Mouse (Mus musculus) thymus, postnatal 4 days (tissue): ENCODE measurements around the gene Polr2l.
"Not testable (repeated sequence)": the region's sequence is repeated elsewhere in the genome, so short reads cannot be mapped to it uniquely, and the experiment has no call there.

Source experiments
- DNase-seq: peaks from one replicate; pipeline ENCODE4 v3.0.0; 2021

The Polr2l gene

GRCm38 (mm10) chr7:141447110-141447991 lies 27.6 kb downstream of the Polr2l start, which contains the start of gene Rplp2:
TSS of gene Rplp2 (plus strand) at chr7:141447370.
- peak; percentile 92 for DNase-seq

GRCm38 (mm10) chr7:141446374-141446773 lies 28.6 kb downstream of the Polr2l start:
- not testable (repeated sequence) for DNase-seq

DNA sequence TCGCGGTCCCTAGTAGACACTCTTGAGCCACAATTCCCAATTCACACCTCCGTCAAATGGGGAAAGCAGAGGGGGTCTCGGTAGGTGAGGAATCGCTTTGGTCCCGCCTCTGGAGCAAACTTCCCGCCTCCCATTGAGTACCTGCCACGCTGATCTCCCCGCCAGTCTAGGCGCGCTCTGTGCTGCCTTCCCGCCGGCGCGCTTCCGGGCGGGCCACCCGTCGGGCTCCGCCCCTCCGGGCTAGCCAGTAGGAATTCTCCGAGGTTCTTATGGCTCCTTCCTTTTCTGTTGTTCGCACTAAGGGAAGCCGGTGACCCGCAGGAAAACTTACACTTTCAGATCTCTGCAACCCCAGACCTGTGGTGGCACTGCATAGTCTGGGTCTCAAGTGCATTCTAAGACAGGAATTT lies 31.1 kb downstream of the Polr2l start, which contains the start of gene Pidd1:
TSS of gene Pidd1 (minus strand) at position 198 of the 410 bp plus-strand sequence.
- DNase-seq: peak; percentile 74

DNA sequence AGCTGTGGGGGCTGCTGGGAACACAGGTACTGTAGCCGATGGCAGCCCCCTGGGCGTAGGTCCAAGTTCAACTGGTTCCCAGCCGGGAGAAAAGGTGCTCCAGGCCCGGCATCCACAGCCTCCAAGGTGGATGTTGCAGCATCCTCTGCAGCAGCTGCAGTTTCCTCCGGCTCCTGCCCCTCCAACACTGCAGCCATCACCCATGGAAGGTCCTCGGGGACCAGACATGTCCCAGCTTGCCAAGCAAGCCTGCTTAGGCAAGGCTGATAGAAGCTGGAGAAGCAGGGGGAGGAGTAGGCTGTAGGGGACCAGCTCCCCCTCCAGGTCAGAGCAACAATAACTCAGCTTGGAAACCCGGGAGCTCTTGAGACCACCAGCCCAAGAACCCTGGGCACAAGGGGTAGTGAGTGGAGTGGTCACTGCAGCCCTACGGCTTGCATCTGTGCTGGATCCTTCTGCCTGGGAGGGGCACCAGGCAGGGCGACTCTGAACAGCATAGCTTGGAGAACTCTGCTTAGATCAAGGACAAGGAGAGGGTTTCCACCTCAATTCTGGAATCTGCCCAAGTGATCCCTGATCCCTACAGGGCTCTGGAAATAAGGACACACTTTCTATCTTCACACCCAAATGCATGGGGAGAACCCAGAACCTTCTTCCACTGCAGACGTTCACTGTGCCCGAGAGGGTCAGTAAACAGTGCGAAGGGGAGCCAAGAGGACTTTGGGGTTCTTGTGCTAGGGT lies 31.7 kb downstream of the Polr2l start:
- DNase-seq: peak; percentile 51

DNA sequence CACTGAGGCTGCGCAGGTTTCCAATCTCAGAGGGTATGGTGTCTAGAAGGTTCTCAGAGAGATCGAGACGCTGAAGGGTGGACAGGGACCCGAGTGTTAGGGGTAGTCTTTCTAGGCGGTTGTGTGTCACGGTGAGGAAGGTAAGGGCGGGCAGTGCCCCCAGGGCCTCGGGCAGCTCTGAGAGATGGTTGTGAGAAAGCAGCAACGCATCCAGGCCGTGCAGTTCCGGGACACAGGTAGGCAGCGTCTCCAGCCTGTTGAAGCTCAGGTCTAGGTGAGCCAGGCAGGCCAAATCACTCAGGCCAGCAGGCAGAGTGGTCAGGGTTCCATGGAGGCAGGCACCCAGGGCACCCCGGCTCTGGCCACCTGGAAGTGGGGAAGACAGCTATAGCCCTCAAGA lies 32.7 kb downstream of the Polr2l start:
- DNase-seq: peak; percentile 16

DNA sequence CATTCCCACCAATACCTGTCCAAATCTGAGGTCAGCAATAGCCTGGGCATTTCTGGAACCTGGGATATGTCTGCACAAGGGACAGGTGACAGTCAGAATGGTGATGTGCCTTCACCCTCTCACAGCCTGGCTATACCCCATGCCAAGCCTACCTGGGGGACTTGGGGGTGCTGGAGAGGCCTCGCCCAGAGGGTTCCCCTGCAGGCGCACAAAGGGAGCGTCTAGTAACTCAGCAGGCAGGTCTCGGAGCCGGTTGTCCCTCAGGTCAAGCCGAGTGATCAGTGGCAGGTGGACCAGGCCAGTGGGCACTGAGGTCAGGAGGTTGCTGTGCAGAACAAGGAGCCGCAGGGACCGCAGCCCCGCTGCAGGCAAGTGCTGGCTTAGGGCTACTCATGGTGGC lies 33.5 kb downstream of the Polr2l start:
- DNase-seq: peak; percentile 15

DNA sequence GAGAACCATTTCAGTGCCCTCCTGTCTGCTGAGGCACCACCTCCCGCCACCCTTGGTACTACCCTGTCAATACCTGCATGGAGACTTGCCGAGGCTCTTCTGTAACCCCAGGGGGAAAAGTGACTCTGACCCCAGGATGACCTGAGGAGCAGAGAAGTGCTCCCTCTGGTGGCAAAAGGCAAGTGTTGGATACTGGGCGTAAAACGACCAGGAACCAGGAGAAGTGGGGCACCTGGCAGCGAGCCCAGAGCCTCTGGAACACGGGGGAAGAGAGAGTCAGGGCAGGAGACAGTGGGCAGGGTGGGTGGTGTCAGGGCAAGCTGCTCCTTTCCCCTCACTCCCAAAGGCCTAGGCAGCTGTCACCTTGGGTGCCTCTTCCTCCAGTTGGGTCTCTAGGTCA lies 34.3 kb downstream of the Polr2l start:
- DNase-seq: peak; percentile 62

DNA sequence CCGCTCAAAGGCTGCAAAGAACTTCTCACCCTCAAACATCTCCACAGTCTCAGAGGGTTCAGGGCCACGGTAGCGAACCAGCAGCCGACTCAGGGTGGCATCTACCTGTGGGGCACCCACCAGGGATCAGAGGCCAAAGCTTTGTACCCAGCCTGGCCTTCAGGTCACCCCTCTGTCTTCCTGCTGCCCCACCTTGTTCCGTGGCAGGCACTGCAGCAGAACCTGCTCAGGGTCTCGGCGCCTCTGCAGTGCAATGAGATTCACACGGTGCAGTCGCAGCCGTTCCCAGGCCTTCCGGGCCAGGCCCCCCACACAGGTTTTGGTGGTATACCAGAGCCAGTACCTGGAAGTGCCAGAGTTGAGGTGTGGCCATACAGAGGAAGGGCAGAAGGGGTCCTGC lies 35.1 kb downstream of the Polr2l start:
- peak; percentile 18 for DNase-seq

GRCm38 (mm10) chr7:141439140-141439679 lies 35.7 kb downstream of the Polr2l start:
- DNase-seq: peak; percentile 12

GRCm38 (mm10) chr7:141438201-141438968 lies 36.5 kb downstream of the Polr2l start:
- peak; percentile 10 for DNase-seq

GRCm38 (mm10) chr7:141437178-141438120 lies 37.5 kb downstream of the Polr2l start, which contains the start of gene Slc25a22:
TSS of gene Slc25a22 (minus strand) at chr7:141437892.
- peak; percentile 94 for DNase-seq

DNA sequence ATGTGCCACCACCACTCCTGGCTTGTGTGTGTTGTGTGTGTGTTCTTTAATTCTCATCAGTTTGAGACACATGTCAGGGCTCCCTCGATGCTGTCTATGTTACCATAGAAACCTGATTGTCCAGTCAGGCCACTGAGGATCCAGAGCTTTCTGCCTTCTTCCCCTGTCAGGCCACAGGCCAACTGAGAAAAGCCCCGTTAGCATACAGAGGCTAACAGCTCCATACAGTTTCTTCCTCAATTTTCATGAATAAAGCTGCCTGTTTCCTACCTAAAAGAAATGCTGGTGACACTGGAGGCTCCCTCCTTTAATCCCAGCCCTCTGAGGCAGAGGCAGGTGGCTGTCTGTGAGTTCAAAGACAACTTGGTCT lies 38.4 kb downstream of the Polr2l start:
- peak; percentile 6 for DNase-seq

- DNase-seq: peak; percentile 19
Measured at GRCm38 (mm10) chr7:141435856-141436522, 38.9 kb downstream of the Polr2l start.

GRCm38 (mm10) chr7:141435129-141435855 lies 39.6 kb downstream of the Polr2l start:
- peak; percentile 72 for DNase-seq

GRCm38 (mm10) chr7:141434464-141434863 lies 40.5 kb downstream of the Polr2l start:
- DNase-seq: peak; percentile 59

GRCm38 (mm10) chr7:141433517-141434400 lies 41.2 kb downstream of the Polr2l start:
- peak; percentile 29 for DNase-seq

DNA sequence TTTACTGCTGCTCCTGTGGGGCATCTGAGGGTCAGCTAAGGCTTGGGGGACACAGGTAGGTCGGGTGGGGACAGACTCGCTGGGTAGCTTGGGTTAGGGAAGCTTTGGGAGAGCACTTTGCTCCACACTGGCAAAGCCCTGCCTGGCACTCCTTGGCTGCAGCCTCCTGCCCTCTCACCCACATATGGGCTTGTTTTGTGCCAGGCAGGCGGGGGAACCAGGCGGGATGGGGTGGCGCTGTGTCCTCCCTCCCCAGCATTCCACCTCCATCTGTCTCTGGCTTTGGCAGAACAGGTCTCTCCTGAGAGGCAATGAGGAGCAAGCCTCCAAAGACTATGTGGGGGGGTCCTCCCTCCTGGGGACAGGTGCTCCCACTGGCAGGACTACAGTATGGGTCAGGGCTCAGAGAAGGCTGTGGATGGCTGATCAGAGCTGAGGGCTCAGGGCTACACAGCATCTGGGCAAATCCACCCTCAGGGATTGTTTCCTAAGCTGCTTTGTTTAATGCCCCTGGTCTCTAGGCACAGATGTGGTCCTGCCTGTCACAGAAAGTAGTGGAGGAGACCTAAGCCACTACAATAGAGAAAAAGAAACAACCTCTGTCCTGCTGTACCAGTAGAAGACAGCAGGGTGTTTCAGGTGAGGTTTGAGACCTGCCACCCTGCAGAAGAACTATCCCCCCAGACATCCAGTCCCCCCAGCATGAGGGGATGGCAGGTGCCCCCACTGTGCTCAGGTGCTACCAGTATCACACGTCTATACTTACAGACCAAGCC lies 42.0 kb downstream of the Polr2l start:
- DNase-seq: peak; percentile 15

DNA sequence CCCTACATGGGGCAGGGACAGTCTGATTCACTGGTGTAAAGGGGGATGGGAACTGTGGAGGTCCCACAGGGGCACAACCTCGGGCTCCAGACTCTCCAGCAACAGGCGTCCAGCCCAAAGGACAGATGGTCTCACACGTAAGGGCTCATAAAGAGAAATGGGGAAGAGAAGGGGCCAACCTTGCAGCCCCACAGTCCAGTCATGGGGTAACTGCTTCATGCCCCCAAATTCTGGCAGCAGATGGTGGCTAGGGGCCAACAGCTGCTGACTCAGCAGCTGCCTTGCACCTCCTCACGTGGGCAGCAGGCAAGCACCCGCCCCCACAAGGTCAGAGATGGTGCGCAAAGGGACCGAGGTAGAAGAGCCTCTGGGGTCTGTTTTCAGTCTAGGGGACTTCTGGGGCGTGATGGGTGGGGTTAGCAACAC lies 42.7 kb downstream of the Polr2l start:
- DNase-seq: peak; percentile 10
